Mouse (Mus musculus) heart, embryonic 13.5 days (tissue): ENCODE measurements at regions not wholly inside any gene's neighbourhood (a gene's known extent, or its start where the extent isn't known, plus 50 kb on each side); places are given as distances from the start of the nearest gene placed in this dataset.

ENCODE experiments used
- ATAC-seq: fragments of 200-750 bp; cut with Nextera tagmentation; 2 replicates; pipeline ENCODE4 v1.8.0; 2017; ENCODE audit warnings: moderate TSS enrichment; ENCODE audit not compliant: insufficient number of reproducible peaks, low FRiP score, low TSS enrichment; ENCODE audit errors: extremely low read depth
- H3K27ac ChIP-seq: fragments of 300-500 bp; sonication (generic); replicated peaks from 2 replicates; pipeline ENCODE4 v1.5.1; 2015; ENCODE audit warnings: moderate library complexity, mild to moderate bottlenecking, inconsistent platforms
- H3K27me3 ChIP-seq: fragments of 300-500 bp; sonication (generic); replicated peaks from 2 replicates; pipeline ENCODE4 v1.6.1; 2015; ENCODE audit warnings: mild to moderate bottlenecking, inconsistent platforms
- H3K36me3 ChIP-seq: fragments of 300-500 bp; sonication (generic); 2 replicates; pipeline ENCODE4 v1.6.1; 2015; ENCODE audit warnings: mild to moderate bottlenecking, inconsistent platforms
- H3K4me1 ChIP-seq: fragments of 300-500 bp; sonication (generic); 2 replicates; pipeline ENCODE4 v1.6.1; 2015; ENCODE audit warnings: inconsistent platforms
- H3K4me2 ChIP-seq: fragments of 300-500 bp; sonication (generic); 2 replicates; pipeline ENCODE4 v1.6.1; 2015; ENCODE audit warnings: inconsistent platforms, mild to moderate bottlenecking, moderate library complexity
- H3K4me3 ChIP-seq: fragments of 300-500 bp; sonication (generic); 2 replicates; pipeline ENCODE4 v1.5.1; 2015; ENCODE audit warnings: moderate library complexity, mild to moderate bottlenecking, inconsistent platforms
- H3K9ac ChIP-seq: fragments of 300-500 bp; sonication (generic); 2 replicates; pipeline ENCODE4 v1.6.1; 2015; ENCODE audit warnings: inconsistent platforms, mild to moderate bottlenecking, moderate library complexity
- H3K9me3 ChIP-seq: fragments of 300-500 bp; sonication (generic); 2 replicates; pipeline ENCODE4 v1.6.1; 2016; ENCODE audit warnings: inconsistent platforms
- WGBS: fragments of 180-500 bp; shearing (Covaris S2); methylation state at CpG from one replicate; pipeline ENCODE4 v1.1.7; 2015; ENCODE audit warnings: mixed read lengths; 5-methylcytosine and 5-hydroxymethylcytosine counted together

- 74% methylated on average over 5 of the region's 5 CpGs for WGBS
- Histone ChIP-seq H3K4me2 (no peak overlapping the region), H3K9me3 (no peaks in the 10 kb centered on the region), H3K4me3 (no peak overlapping the region), H3K27ac (no peak overlapping the region), H3K4me1 (no peaks in the 10 kb centered on the region), H3K27me3 (no peaks in the 10 kb centered on the region), H3K9ac (no peak overlapping the region), H3K36me3 (no peaks in the 10 kb centered on the region)
- no peak for ATAC-seq
Observed at GRCm38 (mm10) chr15:69484421-69485074, 2983.8 kb upstream of the Lrrc6 start.

GRCm38 (mm10) chr15:69483096-69483495 lies 2982.4 kb upstream of the Lrrc6 start:
- Histone ChIP-seq H3K4me2 (no peak overlapping the region), H3K36me3 (no peaks in the 10 kb centered on the region), H3K4me1 (no peaks in the 10 kb centered on the region), H3K9ac (no peak overlapping the region), H3K27ac (no peak overlapping the region), H3K9me3 (no peaks in the 10 kb centered on the region), H3K4me3 (no peak overlapping the region), H3K27me3 (no peaks in the 10 kb centered on the region)
- 58% methylated on average over 2 of the region's 2 CpGs for WGBS
- ATAC-seq = no peak

GRCm38 (mm10) chr15:69481087-69481486 lies 2980.4 kb upstream of the Lrrc6 start:
- no peak overlapping the region for H3K4me2 ChIP-seq
- no peaks in the 10 kb centered on the region for H3K27me3 ChIP-seq
- H3K9ac ChIP-seq = no peak overlapping the region
- WGBS = 61% methylated on average over 3 of the region's 3 CpGs
- H3K27ac ChIP-seq = no peak overlapping the region
- ATAC-seq = no peak
- H3K4me3 ChIP-seq = no peak overlapping the region
- H3K9me3 ChIP-seq = no peaks in the 10 kb centered on the region
- no peaks in the 10 kb centered on the region for H3K36me3 ChIP-seq
- H3K4me1 ChIP-seq = no peaks in the 10 kb centered on the region

GRCm38 (mm10) chr15:69477050-69477449 lies 2976.3 kb upstream of the Lrrc6 start:
- 73% methylated on average over 3 of the region's 3 CpGs for WGBS
- ATAC-seq = no peak
- no peaks in the 10 kb centered on the region for H3K9me3 ChIP-seq

GRCm38 (mm10) chr15:69469566-69469965 lies 2968.9 kb upstream of the Lrrc6 start:
- H3K9ac ChIP-seq = no peak overlapping the region
- H3K4me3 ChIP-seq = no peak overlapping the region
- no peaks in the 10 kb centered on the region for H3K27me3 ChIP-seq
- H3K4me2 ChIP-seq = no peak overlapping the region
- no peaks in the 10 kb centered on the region for H3K36me3 ChIP-seq
- no peak overlapping the region for H3K27ac ChIP-seq
- H3K4me1 ChIP-seq = no peaks in the 10 kb centered on the region
- WGBS = 49% methylated on average over 1 of the region's 1 CpGs
- no peak for ATAC-seq
- no peaks in the 10 kb centered on the region for H3K9me3 ChIP-seq

More at GRCm38 (mm10) chr15:69477050-69477449, 2976.3 kb upstream of the Lrrc6 start:
- H3K36me3 ChIP-seq = no peaks in the 10 kb centered on the region
- no peak overlapping the region for H3K4me3 ChIP-seq
- no peak overlapping the region for H3K9ac ChIP-seq
- H3K27ac ChIP-seq = no peak overlapping the region
- H3K27me3 ChIP-seq = no peaks in the 10 kb centered on the region
- no peaks in the 10 kb centered on the region for H3K4me1 ChIP-seq
- H3K4me2 ChIP-seq = no peak overlapping the region

GRCm38 (mm10) chr15:69460581-69461194 lies 2960.0 kb upstream of the Lrrc6 start:
- no peak for ATAC-seq
- Histone ChIP-seq H3K27me3 (no peaks in the 10 kb centered on the region), H3K27ac (no peak overlapping the region), H3K4me1 (no peaks in the 10 kb centered on the region), H3K9me3 (no peaks in the 10 kb centered on the region), H3K4me2 (no peak overlapping the region), H3K4me3 (no peak overlapping the region), H3K9ac (no peak overlapping the region), H3K36me3 (no peaks in the 10 kb centered on the region)
- 76% methylated on average over 2 of the region's 2 CpGs for WGBS

- Histone ChIP-seq H3K27ac (no peak overlapping the region), H3K4me2 (no peak overlapping the region), H3K4me3 (no peak overlapping the region), H3K36me3 (no peaks in the 10 kb centered on the region), H3K4me1 (no peaks in the 10 kb centered on the region), H3K9ac (no peak overlapping the region), H3K27me3 (no peaks in the 10 kb centered on the region), H3K9me3 (no peaks in the 10 kb centered on the region)
- no peak for ATAC-seq
- WGBS = 57% methylated on average over 4 of the region's 4 CpGs
Observed at GRCm38 (mm10) chr15:69457473-69457872, 2956.8 kb upstream of the Lrrc6 start.

GRCm38 (mm10) chr15:69456191-69456770 lies 2955.6 kb upstream of the Lrrc6 start:
- 69% methylated on average over 4 of the region's 4 CpGs for WGBS
- no peak for ATAC-seq

GRCm38 (mm10) chr15:69441008-69441407 lies 2940.3 kb upstream of the Lrrc6 start:
- Histone ChIP-seq H3K27ac (no peak overlapping the region), H3K27me3 (no peaks in the 10 kb centered on the region), H3K36me3 (no peaks in the 10 kb centered on the region), H3K9ac (no peak overlapping the region), H3K4me2 (no peak overlapping the region), H3K4me3 (no peak overlapping the region), H3K4me1 (no peaks in the 10 kb centered on the region), H3K9me3 (no peaks in the 10 kb centered on the region)
- ATAC-seq = no peak
- WGBS = 66% methylated on average over 3 of the region's 3 CpGs

More at GRCm38 (mm10) chr15:69456191-69456770, 2955.6 kb upstream of the Lrrc6 start:
- Histone ChIP-seq H3K27ac (no peak overlapping the region), H3K4me2 (no peak overlapping the region), H3K27me3 (no peaks in the 10 kb centered on the region), H3K9me3 (no peaks in the 10 kb centered on the region), H3K9ac (no peak overlapping the region), H3K4me1 (no peaks in the 10 kb centered on the region), H3K4me3 (no peak overlapping the region), H3K36me3 (no peaks in the 10 kb centered on the region)

GRCm38 (mm10) chr15:69413531-69414011 lies 2912.9 kb upstream of the Lrrc6 start:
- Histone ChIP-seq H3K27me3 (no peaks in the 10 kb centered on the region), H3K9ac (no peak overlapping the region), H3K9me3 (no peaks in the 10 kb centered on the region), H3K4me2 (no peak overlapping the region), H3K27ac (no peak overlapping the region), H3K36me3 (no peaks in the 10 kb centered on the region), H3K4me3 (no peak overlapping the region), H3K4me1 (no peaks in the 10 kb centered on the region)
- no peak for ATAC-seq
- 94% methylated on average over 1 of the region's 1 CpGs for WGBS

- Histone ChIP-seq H3K4me3 (no peak overlapping the region), H3K4me2 (no peak overlapping the region), H3K27me3 (no peaks in the 10 kb centered on the region), H3K4me1 (no peaks in the 10 kb centered on the region), H3K27ac (no peak overlapping the region), H3K9ac (no peak overlapping the region), H3K9me3 (no peaks in the 10 kb centered on the region), H3K36me3 (no peaks in the 10 kb centered on the region)
- ATAC-seq = no peak
- WGBS = 75% methylated on average over 4 of the region's 4 CpGs
Observed at GRCm38 (mm10) chr15:69389575-69389974, 2888.9 kb upstream of the Lrrc6 start.

GRCm38 (mm10) chr15:69387466-69387865 lies 2886.8 kb upstream of the Lrrc6 start:
- Histone ChIP-seq H3K27me3 (no peaks in the 10 kb centered on the region), H3K9ac (no peak overlapping the region), H3K9me3 (no peaks in the 10 kb centered on the region), H3K36me3 (no peaks in the 10 kb centered on the region), H3K4me2 (no peak overlapping the region), H3K27ac (no peak overlapping the region), H3K4me3 (no peak overlapping the region), H3K4me1 (no peaks in the 10 kb centered on the region)
- no peak for ATAC-seq
